Mouse (Mus musculus): ENCODE results near the gene Arhgef38. TPM values are rescaled to one million over a fixed set of nuclear protein-coding genes. Genes with fewer than 3 reads are reported as not detected.

Gene Arhgef38
- total and polyA plus RNA-seq, 2 experiments from 2014 or later: 0.01 TPM; not detected in 1

- H3K4me2 ChIP-seq (ENCODE audit: low read depth, low read length): no peak overlapping the region
These were observed 756 bp downstream of the Arhgef38 start for GRCm38 (mm10) chr3:133233993-133234392.

DNA sequence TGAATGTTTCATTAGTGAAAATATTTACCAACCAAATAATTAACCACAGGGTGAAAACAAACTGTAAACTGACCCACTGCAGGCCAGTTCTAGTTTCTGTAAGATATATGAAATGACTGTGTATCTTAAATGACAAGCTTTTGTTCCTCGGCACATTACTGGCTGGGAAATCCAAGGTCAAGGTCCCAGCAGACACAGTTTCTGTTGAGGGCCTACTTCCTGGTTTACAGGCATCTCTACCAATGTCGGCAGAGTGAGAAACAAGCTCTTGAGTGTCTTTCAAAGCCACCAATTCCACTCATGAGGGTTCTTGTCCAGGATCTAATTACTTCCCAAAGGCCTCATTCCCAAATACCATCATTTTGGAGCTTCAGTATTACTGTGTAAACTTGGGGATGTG is 4.3 kb downstream of the Arhgef38 start:
- DNase-seq (ENCODE audit: low spot score): no peak
- H3K27me3 ChIP-seq (ENCODE audit: control insufficient read depth, insufficient read depth, low read length): no peaks in the 10 kb centered on the region
- TF ChIP-seq CTCF (IDR thresholded peaks at IDR 0.05; ENCODE audit: low read depth) (no peak), EP300 (IDR thresholded peaks at IDR 0.05; ENCODE audit: low read depth) (no peak)
- ATAC-seq (ENCODE audit: insufficient read depth, low read depth): no peak
- WGBS: 52% methylated on average over 2 of the region's 2 CpGs
- no peaks in the 10 kb centered on the region for H3K4me1 ChIP-seq (ENCODE audit: control insufficient read depth, insufficient read depth)
- H3K4me3 ChIP-seq (ENCODE audit: low read depth, low read length): no peak overlapping the region
- H3K36me3 ChIP-seq (replicated peaks; ENCODE audit: control insufficient read depth, insufficient read depth, low read length): no peaks in the 10 kb centered on the region
- H3K27ac ChIP-seq (ENCODE audit: low read depth): no peak overlapping the region
- no peaks in the 10 kb centered on the region for H3K9me3 ChIP-seq (replicated peaks; ENCODE audit: control insufficient read depth, low read length)
- no peak overlapping the region for H3K4me2 ChIP-seq (ENCODE audit: low read depth, low read length)
- no peak overlapping the region for H3K9ac ChIP-seq (replicated peaks; ENCODE audit: low read depth, low read length)

More at GRCm38 (mm10) chr3:133233993-133234392, 756 bp downstream of the Arhgef38 start:
- DNase-seq (ENCODE audit: low spot score): no peak
- 58% methylated on average over 9 of the region's 9 CpGs for WGBS
- Histone ChIP-seq H3K36me3 (replicated peaks; ENCODE audit: control insufficient read depth, insufficient read depth, low read length) (no peaks in the 10 kb centered on the region), H3K27me3 (ENCODE audit: control insufficient read depth, insufficient read depth, low read length) (no peaks in the 10 kb centered on the region), H3K9ac (replicated peaks; ENCODE audit: low read depth, low read length) (no peak overlapping the region), H3K4me3 (ENCODE audit: low read depth, low read length) (no peak overlapping the region), H3K27ac (ENCODE audit: low read depth) (no peak overlapping the region), H3K4me1 (ENCODE audit: control insufficient read depth, insufficient read depth) (no peaks in the 10 kb centered on the region), H3K9me3 (replicated peaks; ENCODE audit: control insufficient read depth, low read length) (no peaks in the 10 kb centered on the region)
- no peak for TF ChIP-seq EP300 (IDR thresholded peaks at IDR 0.05; ENCODE audit: low read depth)
- no peak for TF ChIP-seq CTCF (IDR thresholded peaks at IDR 0.05; ENCODE audit: low read depth)
- no peak for ATAC-seq (ENCODE audit: insufficient read depth, low read depth)

DNA sequence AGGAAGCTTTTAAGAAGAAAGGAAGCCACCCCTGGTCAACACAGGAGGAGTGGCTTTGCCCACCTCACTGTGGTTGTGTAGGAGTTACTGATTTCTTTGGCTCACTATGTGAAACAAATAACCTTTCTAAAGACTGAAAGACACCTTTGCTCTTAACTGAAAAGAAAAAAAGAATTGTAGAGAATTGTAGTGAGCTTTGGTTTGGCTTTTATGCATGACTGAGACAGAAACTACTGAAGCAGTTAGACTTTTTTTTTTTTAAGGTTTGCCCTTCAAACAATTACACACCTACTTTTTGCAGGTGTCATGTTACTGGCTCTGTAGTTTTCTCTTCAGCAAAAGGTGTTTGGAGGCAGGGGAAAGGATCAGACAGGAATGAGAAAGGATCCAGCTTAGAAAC is 5.2 kb downstream of the Arhgef38 start:
- Histone ChIP-seq H3K4me1 (ENCODE audit: control insufficient read depth, insufficient read depth) (no peaks in the 10 kb centered on the region), H3K9ac (replicated peaks; ENCODE audit: low read depth, low read length) (no peak overlapping the region), H3K9me3 (replicated peaks; ENCODE audit: control insufficient read depth, low read length) (no peaks in the 10 kb centered on the region), H3K36me3 (replicated peaks; ENCODE audit: control insufficient read depth, insufficient read depth, low read length) (no peaks in the 10 kb centered on the region), H3K27me3 (ENCODE audit: control insufficient read depth, insufficient read depth, low read length) (no peaks in the 10 kb centered on the region), H3K27ac (ENCODE audit: low read depth) (no peak overlapping the region), H3K4me2 (ENCODE audit: low read depth, low read length) (no peak overlapping the region), H3K4me3 (ENCODE audit: low read depth, low read length) (no peak overlapping the region)
- DNase-seq (ENCODE audit: low spot score): no peak
- TF ChIP-seq CTCF (IDR thresholded peaks at IDR 0.05; ENCODE audit: low read depth) (no peak), EP300 (IDR thresholded peaks at IDR 0.05; ENCODE audit: low read depth) (no peak)
- ATAC-seq (ENCODE audit: insufficient read depth, low read depth): no peak

DNA sequence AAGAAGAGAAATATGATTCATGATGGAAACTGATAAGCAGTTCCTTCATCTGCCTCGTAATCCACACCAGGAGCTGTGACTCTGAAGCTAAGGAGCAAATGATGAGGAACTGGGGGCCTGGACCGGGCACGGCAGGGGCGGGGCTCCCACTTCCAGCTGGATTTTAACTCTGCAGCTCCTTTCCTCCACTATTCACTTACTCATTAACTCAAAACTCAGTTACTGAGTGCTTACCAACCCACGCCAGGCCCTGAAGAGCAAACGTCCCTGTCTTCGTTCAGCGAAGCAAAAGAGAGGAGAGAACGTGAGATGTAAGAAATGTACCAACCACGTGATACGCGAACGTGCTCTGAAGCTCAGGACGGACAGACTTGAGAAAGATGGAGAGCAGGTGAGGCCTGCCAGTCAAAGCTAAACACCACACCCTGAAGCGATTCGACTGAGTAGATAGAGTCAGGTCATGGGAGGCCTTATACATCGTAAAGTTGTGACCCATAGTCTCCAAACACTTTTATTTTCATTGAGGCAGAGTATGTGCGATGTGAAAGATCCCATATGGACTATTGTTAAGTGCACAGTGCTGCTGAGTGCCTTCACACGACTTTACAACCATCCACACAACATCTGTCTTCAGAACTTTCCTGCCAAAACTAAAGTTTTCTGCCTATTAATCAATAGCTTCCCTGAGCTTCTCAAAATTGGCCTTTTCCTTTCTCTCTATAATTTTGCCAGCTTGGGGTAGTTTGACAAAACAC is 7.3 kb downstream of the Arhgef38 start:
- no peak overlapping the region for H3K27ac ChIP-seq (ENCODE audit: low read depth)
- H3K4me2 ChIP-seq (ENCODE audit: low read depth, low read length): no peak overlapping the region
- no peaks in the 10 kb centered on the region for H3K36me3 ChIP-seq (replicated peaks; ENCODE audit: control insufficient read depth, insufficient read depth, low read length)
- no peaks in the 10 kb centered on the region for H3K27me3 ChIP-seq (ENCODE audit: control insufficient read depth, insufficient read depth, low read length)
- 78% methylated on average over 19 of the region's 19 CpGs for WGBS
- no peak for TF ChIP-seq EP300 (IDR thresholded peaks at IDR 0.05; ENCODE audit: low read depth)
- TF ChIP-seq CTCF (IDR thresholded peaks at IDR 0.05; ENCODE audit: low read depth): no peak
- H3K9me3 ChIP-seq (replicated peaks; ENCODE audit: control insufficient read depth, low read length): no peaks in the 10 kb centered on the region
- no peak for DNase-seq (ENCODE audit: low spot score)
- no peak overlapping the region for H3K4me3 ChIP-seq (ENCODE audit: low read depth, low read length)
- no peak overlapping the region for H3K9ac ChIP-seq (replicated peaks; ENCODE audit: low read depth, low read length)
- ATAC-seq (ENCODE audit: insufficient read depth, low read depth): no peak
- H3K4me1 ChIP-seq (ENCODE audit: control insufficient read depth, insufficient read depth): no peaks in the 10 kb centered on the region

DNA sequence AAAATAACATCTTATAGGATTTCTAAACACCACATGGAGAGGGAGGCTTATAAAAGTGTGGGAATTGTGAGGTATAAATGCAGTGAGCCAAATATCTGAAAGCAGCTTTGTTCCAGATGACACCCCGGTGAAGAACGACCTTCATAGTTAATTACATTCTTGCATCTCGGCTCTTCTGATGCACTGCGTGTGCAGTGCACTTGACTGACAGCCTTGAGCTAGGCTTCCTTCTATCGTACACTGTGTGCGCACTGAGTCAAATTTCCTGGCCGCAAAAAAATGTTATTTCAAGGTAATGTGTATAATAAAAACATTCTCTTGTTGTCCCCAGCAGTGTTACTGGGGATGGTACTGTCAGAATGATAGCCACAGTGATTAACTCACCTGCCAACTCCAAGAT is 16.2 kb downstream of the Arhgef38 start:
- ATAC-seq (ENCODE audit: insufficient read depth, low read depth) (no peak), DNase-seq (ENCODE audit: low spot score) (no peak)
- Histone ChIP-seq H3K27ac (ENCODE audit: low read depth) (no peak overlapping the region), H3K9ac (replicated peaks; ENCODE audit: low read depth, low read length) (no peak overlapping the region), H3K4me1 (ENCODE audit: control insufficient read depth, insufficient read depth) (no peaks in the 10 kb centered on the region), H3K36me3 (replicated peaks; ENCODE audit: control insufficient read depth, insufficient read depth, low read length) (no peaks in the 10 kb centered on the region), H3K27me3 (ENCODE audit: control insufficient read depth, insufficient read depth, low read length) (no peaks in the 10 kb centered on the region), H3K4me3 (ENCODE audit: low read depth, low read length) (no peak overlapping the region), H3K4me2 (ENCODE audit: low read depth, low read length) (no peak overlapping the region), H3K9me3 (replicated peaks; ENCODE audit: control insufficient read depth, low read length) (no peaks in the 10 kb centered on the region)
- TF ChIP-seq CTCF (IDR thresholded peaks at IDR 0.05; ENCODE audit: low read depth): no peak
- no peak for TF ChIP-seq EP300 (IDR thresholded peaks at IDR 0.05; ENCODE audit: low read depth)
- WGBS: 80% methylated on average over 7 of the region's 7 CpGs

All from heart, postnatal 0 days (tissue).